Mouse (Mus musculus) spleen, adult 2 months (tissue): ENCODE data around the gene Trim65. TPM values are rescaled to one million over a fixed set of nuclear protein-coding genes. Genes with fewer than 3 reads are reported as not detected.
A peak's percentile ranks its signal among the peaks of the same experiment; 100 is the strongest.

ENCODE experiments used
- DNase-seq, 2 experiments: peaks; one replicate each; pipeline versions ENCODE4 v3.0.0 to v3.0.0-alpha.2; 2012 to 2021; ENCODE audit warnings: low spot score in 2 of 2, low read depth in 1 of 2
- H3K27ac ChIP-seq: fragments of 200-500 bp; 2 replicates; pipeline ENCODE4 v1.5.1; 2012; ENCODE audit warnings: low read length, inconsistent platforms; ENCODE audit not compliant: insufficient read depth
- H3K27me3 ChIP-seq: fragments of 200-500 bp; 2 replicates; pipeline ENCODE4 v1.6.1; 2012; ENCODE audit warnings: mild to moderate bottlenecking, moderate library complexity, low read length, inconsistent platforms; ENCODE audit not compliant: control insufficient read depth, insufficient read depth
- H3K36me3 ChIP-seq: fragments of 200-500 bp; 2 replicates; pipeline ENCODE4 v1.6.1; 2012; ENCODE audit warnings: mild to moderate bottlenecking, low read length, inconsistent platforms; ENCODE audit not compliant: control insufficient read depth, insufficient read depth
- H3K4me1 ChIP-seq: fragments of 200-500 bp; 2 replicates; pipeline ENCODE4 v1.6.1; 2011; ENCODE audit warnings: inconsistent platforms; ENCODE audit not compliant: control insufficient read depth, insufficient read depth, insufficient read length
- H3K4me3 ChIP-seq: fragments of 200-500 bp; 2 replicates; pipeline ENCODE4 v1.5.1; 2011; ENCODE audit warnings: mild to moderate bottlenecking, inconsistent platforms; ENCODE audit not compliant: insufficient read depth, insufficient read length; ENCODE audit errors: extremely low read depth
- CTCF ChIP-seq: fragments of 200-500 bp; IDR thresholded peaks from 2 replicates; pipeline ENCODE4 v1.5.1; 2011; ENCODE audit warnings: mild to moderate bottlenecking, inconsistent platforms; ENCODE audit not compliant: insufficient read depth, insufficient read length, insufficient replicate concordance; ENCODE audit errors: extremely low read depth
- POLR2A ChIP-seq: fragments of 200-500 bp; IDR thresholded peaks from 2 replicates; pipeline ENCODE4 v1.6.1; 2011; ENCODE audit warnings: low read depth, low read length, inconsistent platforms
- WGBS: fragments of 180-500 bp; shearing (Covaris S2); methylation state at CpG from one replicate; pipeline ENCODE4 v1.1.7; 2018; 5-methylcytosine and 5-hydroxymethylcytosine counted together
- polyA plus RNA-seq: library from polyadenylated mRNA; depleted of rRNA; stranded (reverse); fragments of >200 nt; gene quantifications from 2 replicates; pipeline ENCODE4 v1.2.3, GENCODE M21; 2012

Gene Trim65
- polyA plus RNA-seq, 1 experiment = 23.7 TPM

GRCm38 (mm10) chr11:116138468-116139138 is 7.7 kb upstream of the Trim65 start, which contains the start of gene Mrpl38:
TSS of gene Mrpl38 (minus strand) at chr11:116138868.
- peak; percentile 82 to 93 for DNase-seq

GRCm38 (mm10) chr11:116138096-116138467 is 7.2 kb upstream of the Trim65 start:
- TF ChIP-seq CTCF = no peak
- Histone ChIP-seq H3K27me3 (no peaks in the 10 kb centered on the region), H3K27ac (no peak overlapping the region; the same call in 1 of the 2 replicates), H3K4me1 (no peaks in the 10 kb centered on the region; the same call in none of the 2 replicates), H3K4me3 (peak overlapping the region; percentile 94), H3K36me3 (no peaks in the 10 kb centered on the region)
- 1% methylated on average over 20 of the region's 20 CpGs for WGBS
- DNase-seq = no peak

More at GRCm38 (mm10) chr11:116138468-116139138, 7.7 kb upstream of the Trim65 start, which contains the start of gene Mrpl38:
- Histone ChIP-seq H3K4me1 (no peaks in the 10 kb centered on the region; the same call in none of the 2 replicates), H3K4me3 (peak within 1 kb of the TSS; percentile 94), H3K27me3 (no peaks in the 10 kb centered on the region), H3K36me3 (no peaks in the 10 kb centered on the region), H3K27ac (peak within 1 kb of the TSS; percentile 53; the same call in 1 of the 2 replicates)
- WGBS = under 1% methylated on average over 60 of the region's 60 CpGs
- TF ChIP-seq POLR2A = no peak
- TF ChIP-seq CTCF = peak; percentile 78; the same call in 1 of the 2 replicates

GRCm38 (mm10) chr11:116134171-116134570 is 3.2 kb upstream of the Trim65 start:
- WGBS = 95% methylated on average over 10 of the region's 10 CpGs
- H3K36me3 ChIP-seq = no peaks in the 10 kb centered on the region
- H3K27me3 ChIP-seq = no peaks in the 10 kb centered on the region
- H3K4me1 ChIP-seq = peaks cover 7% of the 10 kb centered on the region
- TF ChIP-seq POLR2A (no peak), CTCF (no peak)
- no peak overlapping the region for H3K4me3 ChIP-seq
- H3K27ac ChIP-seq = no peak overlapping the region
- no peak for DNase-seq

GRCm38 (mm10) chr11:116133497-116133896 is 2.6 kb upstream of the Trim65 start:
- H3K27me3 ChIP-seq = no peaks in the 10 kb centered on the region
- H3K36me3 ChIP-seq = no peaks in the 10 kb centered on the region
- 56% methylated on average over 5 of the region's 5 CpGs for WGBS
- no peak overlapping the region for H3K27ac ChIP-seq
- H3K4me1 ChIP-seq = peaks cover 7% of the 10 kb centered on the region
- TF ChIP-seq CTCF (no peak), POLR2A (no peak)
- no peak for DNase-seq
- H3K4me3 ChIP-seq = no peak overlapping the region

GRCm38 (mm10) chr11:116132366-116133333 is 1.7 kb upstream of the Trim65 start:
- 75% methylated on average over 16 of the region's 16 CpGs for WGBS
- H3K27ac ChIP-seq = peak overlapping the region; percentile 30; the same call in 1 of the 2 replicates
- H3K27me3 ChIP-seq = no peaks in the 10 kb centered on the region
- H3K4me3 ChIP-seq = no peak overlapping the region
- TF ChIP-seq CTCF = no peak
- peaks cover 7% of the 10 kb centered on the region; the same call in 1 of the 2 replicates for H3K4me1 ChIP-seq
- peaks cover 4% of the 10 kb centered on the region for H3K36me3 ChIP-seq
- DNase-seq = no peak

- H3K4me1 ChIP-seq = peaks cover 7% of the 10 kb centered on the region; the same call in 1 of the 2 replicates
- WGBS = 78% methylated on average over 15 of the region's 15 CpGs
- peak overlapping the region; percentile 94 for H3K27ac ChIP-seq
- peak overlapping the region; percentile 67; the same call in 1 of the 2 replicates for H3K4me3 ChIP-seq
- TF ChIP-seq CTCF (no peak), POLR2A (no peak)
- H3K36me3 ChIP-seq = peaks cover 14% of the 10 kb centered on the region
- no peaks in the 10 kb centered on the region for H3K27me3 ChIP-seq
- no peak for DNase-seq
These were observed 632 bp upstream of the Trim65 start for GRCm38 (mm10) chr11:116131349-116132170.
